Mouse (Mus musculus) testis, adult 2 months (tissue): Measurements from ENCODE around the gene Heatr5b.

Experiments used
- CTCF ChIP-seq: fragments of 200-500 bp; IDR thresholded peaks from 2 replicates; pipeline ENCODE4 v1.5.1; 2012; ENCODE audit warnings: low read depth, mild to moderate bottlenecking, inconsistent platforms, low read length, moderate library complexity; ENCODE audit not compliant: control insufficient read depth, insufficient read depth, insufficient replicate concordance
- POLR2A ChIP-seq: fragments of 200-500 bp; IDR thresholded peaks from 2 replicates; pipeline ENCODE4 v1.6.1; 2012; ENCODE audit warnings: low read depth, mild to moderate bottlenecking, inconsistent platforms, low read length, moderate library complexity; ENCODE audit not compliant: control insufficient read depth

GRCm38 (mm10) chr17:78791068-78791689 is 44.0 kb downstream of the Heatr5b start:
- TF ChIP-seq POLR2A: no peak
- TF ChIP-seq CTCF: no peak
